Mouse (Mus musculus) right cerebral cortex, adult 18-20 months (tissue): ENCODE measurements around the gene Mier2.

ENCODE experiments used
- DNase-seq: peaks from one replicate; pipeline ENCODE4 v3.0.0; 2022; ENCODE audit warnings: mixed read lengths

Gene Mier2

DNA sequence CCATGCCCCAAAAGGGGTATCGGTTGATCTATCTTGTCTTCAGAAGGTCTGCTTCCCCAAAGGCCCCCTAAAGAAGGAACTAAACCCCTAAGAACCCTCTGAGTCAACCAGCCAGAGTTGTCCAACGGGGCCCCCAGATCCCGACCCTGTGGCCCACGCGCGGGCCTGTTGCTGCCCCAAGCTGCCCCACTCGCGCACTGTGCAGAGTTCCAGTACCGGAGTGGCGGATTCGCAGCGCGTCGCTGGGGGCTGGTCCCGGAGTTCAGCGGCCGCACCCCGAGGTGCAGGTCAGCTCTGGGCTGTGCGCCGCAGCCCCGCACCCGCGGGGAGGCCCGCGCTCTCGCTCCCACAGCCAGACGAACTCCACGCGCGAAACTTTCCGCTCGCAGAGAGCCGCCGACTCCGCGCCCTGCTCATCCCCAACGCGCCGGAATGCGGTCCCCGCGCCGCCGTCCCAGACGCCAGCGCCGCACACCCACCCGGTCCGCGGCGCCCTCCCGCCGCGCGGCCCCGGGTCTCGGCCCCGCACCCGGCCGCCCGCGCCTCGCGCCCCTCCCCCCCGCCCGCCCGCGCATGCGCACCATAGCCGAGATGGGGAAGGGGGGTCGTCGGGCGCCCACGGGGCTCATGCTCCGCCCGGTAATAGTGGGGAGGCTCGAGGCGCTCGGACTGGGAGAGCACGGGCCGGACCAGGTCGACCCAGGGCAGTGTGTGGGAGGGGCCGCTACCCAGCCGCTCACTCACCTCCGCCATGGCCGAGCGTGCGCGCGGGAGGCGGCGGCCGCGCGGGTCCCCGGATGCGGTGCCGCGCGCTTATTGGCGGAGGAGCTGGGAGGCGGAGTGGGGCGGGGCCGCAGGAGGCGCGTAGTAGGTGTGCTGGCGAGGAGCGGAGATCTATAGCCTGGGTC is at the start of gene Mier2:
Gene Mier2, minus strand, starts transcription at position 870 of the 908 bp plus-strand sequence.
- peak; percentile 86 for DNase-seq

DNA sequence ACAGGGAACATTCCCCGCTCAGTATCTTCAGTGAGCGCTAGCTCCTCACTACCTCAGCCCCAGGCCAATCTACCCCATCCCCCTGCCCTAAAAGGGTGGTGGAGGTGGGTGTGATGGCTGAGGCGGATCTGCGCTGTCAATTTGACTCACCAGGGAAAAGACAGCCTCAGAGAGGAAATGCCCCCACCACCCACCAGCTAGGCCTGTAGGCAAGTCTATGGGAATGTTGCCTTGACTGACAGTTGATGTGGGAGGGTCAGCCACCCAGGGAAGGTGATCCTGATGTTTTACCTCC is 42.9 kb upstream of the Mier2 start:
- DNase-seq: peak; percentile 52

DNA sequence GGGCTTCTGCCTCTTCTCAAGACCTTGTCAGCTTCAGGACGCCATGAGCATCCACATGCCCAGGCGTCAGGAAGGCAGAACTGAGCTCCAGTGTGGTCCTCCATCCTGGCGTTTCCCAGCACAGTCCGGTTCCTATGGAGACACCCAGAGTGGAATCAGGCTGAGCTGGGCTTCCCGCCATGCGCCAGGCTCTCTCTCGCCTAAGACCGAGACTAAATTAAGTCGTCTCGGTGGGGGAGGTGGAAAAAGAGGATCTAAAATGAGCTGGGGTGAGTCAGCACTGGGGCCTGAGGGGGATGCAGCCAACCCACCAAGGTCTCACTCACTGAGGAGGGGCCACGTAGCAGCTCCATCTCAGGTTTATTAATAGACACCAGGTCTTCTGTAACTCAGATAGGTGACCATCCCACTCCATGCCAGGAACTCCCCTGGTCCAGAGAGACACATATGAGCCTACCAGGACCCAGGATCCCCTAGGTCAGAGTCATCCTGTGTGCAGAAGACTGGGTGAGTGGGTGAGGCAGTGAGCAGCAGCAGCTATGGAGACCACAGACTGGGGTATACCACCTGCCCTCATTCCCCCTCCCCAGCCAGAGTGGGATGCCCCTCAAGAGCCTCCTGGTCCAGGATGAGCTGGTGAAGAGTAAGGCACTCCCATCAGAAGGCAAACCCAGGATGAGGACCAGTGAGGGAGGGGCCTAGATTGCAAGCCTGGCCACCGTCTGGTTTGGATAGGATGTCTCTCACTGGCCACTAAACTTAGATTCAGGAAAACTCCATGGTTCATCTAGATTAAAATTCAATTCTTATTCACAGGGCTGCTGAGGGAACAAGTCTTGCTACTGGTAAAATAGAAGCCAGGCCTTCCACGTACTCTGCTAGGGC is 42.3 kb upstream of the Mier2 start:
- DNase-seq: peak; percentile 85

DNA sequence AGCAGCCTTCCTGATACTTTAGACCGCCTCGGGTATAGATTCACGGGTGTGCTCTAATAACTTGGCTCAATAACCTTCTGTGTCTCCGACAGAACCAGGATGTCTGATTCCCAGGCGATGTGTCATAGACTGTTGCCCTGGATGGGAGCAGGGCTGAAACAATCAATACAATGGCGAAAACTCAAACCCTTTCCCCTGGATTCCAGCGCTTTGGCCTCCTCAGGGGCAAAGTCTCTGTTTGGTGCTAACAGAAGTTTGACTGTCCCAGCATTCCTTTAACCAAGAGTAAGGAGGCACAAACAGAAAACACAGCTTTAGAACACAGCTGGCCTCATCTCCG is 40.6 kb upstream of the Mier2 start:
- DNase-seq: no peak

DNA sequence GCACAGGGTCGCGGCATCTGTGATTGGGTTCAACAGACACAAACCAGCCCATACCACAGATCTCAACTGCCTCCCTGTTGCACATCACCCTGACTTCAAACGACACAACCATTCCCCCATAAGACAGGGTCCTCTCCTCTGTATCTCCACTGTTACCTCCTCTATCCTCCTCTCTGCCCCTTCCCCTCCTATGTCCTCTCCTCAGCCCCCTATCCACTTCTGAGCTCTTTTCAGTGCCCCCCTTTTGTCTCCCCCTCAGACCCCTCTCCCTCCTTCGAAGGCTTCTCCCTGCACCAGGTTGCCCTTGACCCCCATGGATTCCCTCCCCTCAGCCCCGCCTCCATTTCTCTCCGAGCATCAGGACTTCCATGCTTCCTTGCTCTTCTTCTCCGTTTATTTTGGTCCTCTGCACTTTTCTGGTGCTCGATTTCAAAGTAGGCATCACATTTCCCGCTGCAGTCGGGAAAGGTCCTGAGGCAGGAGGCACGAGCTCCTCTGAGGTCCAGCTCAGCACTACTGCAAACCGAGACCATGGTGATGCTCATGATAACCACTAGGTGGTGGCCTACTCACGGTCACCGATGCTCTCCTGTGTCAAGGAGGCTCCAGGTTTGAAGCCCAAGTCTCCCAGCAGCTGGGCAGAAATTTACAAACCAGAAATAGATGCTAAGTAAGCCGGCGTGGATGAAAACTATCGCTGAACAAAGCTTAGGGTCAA is 40.0 kb upstream of the Mier2 start:
- DNase-seq: peak; percentile 74

DNA sequence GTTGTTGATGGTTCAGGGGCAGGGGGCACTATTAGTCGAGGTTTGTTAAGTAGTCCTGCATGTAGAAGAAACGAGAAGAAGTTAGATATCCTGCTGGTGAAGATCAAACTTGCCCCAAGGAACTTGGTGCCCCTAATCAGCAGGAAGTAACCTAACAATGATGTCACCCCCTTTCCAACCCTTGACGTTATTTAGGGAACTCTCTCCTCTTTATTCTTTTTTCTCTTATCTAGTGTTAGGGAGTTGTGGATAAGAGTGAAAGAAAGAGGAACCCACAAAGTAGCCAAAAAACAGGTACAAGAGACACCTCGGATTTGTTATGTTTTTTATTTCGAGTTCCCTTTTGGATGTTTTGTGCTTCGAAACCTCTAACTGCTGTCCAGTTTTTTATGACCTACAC is 39.1 kb upstream of the Mier2 start:
- DNase-seq: no peak

DNA sequence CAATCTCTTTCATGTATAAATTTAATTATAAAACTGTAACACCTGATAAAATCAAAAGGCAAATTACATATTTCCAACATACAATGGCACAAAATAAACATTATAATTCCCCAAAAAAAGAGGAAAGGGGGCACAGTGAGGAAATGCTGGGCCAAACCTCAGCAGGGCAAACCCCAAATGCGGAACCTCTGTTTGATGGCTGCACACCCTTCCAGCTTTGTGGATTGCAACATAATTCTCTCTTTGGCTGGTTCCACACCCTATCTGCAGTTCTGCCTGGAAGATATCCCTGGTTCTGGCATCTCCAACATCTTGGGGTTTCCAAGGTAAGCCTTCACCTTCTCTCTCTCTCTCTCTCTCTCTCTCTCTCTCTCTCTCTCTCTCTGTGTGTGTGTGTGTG is 35.7 kb upstream of the Mier2 start:
- DNase-seq: no peak

DNA sequence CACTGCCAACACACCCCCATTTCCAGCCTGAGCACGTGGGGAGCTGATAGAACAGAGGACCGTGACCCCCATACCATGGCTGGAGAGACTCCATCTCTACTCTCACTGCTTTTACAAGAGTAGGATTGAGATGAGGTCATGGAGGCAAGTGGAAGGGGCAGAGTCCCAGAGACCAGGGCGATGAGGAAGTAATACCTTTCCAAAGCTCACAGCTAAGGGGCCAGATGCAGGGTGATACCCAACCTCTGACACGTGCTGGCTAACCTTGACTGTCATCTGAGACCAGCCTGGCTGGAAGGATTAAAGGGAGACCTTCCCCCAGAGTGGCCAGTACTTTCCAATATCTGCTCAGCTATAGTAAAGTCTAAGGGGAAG is 32.7 kb upstream of the Mier2 start:
- DNase-seq: no peak

DNA sequence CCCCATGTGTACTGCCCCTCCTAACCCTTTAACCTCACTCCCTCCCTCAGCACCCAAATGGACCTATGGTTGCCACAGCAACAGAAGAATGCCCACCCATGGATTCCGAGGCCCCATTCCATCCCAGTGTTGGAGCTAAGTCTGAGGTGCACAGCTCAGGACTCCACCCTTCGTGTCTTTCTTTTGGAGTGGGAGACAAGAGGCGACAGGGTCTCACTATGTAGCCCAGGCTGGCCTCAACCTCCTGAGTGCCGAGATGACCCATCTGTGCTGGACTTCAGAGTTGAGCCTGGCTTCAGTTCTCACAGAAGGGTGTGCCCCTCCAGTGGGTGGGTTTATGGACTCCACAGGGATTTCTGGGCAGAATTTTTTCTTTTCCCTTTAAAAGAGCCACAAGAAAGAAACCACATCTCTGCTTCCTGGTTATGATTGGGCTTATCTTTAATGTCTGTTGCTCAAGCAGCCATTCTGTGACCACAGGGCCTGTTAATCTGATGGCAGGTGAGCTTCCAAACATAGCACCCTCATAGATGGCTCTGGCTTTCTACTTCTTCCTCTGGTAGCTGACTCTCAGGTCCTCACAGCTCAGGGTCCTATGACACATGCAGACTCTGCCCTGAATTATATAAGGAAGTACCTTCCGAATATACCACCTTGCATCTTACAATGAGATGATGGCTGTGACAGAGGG is 32.2 kb upstream of the Mier2 start, which contains the start of gene Theg:
Gene Theg, minus strand, starts transcription at position 271 of the 691 bp plus-strand sequence.
- no peak for DNase-seq

DNA sequence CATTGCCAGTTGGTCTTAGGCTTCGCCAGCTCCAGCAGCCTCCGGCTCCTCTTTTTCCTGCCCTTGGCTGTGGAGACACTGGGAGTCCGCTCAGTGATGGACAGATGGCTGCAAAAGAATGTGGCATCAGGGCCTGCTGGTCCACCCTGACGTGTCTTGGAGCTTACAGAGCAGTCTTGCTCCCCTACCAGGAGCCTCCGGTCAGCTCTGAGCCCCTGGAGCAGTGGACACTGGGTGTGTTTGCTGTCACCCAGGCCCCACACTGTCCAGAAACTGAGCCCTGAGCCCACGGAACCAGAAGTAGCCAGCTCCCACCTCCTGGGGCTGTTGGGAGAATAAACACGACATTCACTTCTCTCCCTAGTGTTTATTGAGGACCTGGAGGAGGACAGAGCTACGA is 31.2 kb upstream of the Mier2 start:
- no peak for DNase-seq

DNA sequence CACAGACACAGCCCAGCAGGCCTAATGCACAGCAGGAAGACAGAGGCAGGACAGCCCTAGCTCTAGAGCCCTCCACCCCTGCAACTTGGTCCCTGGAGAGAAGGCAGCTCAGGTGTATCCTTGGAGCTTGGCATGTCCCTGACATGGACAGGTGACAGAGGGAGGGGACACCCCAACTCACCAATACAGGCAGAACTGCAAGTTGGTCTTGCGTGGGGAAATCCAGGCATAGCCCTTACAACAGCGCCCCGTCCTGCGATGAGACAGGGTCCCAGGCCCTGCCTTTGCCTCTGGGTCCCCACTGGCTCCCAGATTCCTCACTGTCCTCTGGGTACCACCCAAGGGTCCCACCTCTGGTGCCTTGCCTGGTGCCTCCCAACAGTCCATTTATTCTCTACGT is 30.7 kb upstream of the Mier2 start:
- no peak for DNase-seq

DNA sequence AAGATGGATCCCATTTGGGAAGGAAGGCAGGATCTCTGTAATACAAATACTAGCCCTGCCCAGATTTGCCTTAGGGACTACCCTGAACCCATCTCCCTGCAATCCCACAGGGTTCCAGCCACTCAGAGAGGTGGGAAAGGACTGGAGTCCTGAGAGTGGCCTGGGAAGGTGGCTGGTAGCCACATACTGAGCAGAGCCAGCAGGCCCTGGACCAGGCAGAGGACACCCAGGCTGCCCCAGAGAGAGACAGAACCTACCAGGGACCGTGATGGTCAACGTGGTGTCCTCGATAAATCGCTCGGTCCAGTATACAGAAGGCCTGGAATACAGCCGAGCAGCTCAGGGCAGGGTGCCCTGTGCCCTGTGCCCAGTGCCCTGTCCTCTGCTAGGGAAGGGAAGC is 30.1 kb upstream of the Mier2 start:
- DNase-seq: no peak

DNA sequence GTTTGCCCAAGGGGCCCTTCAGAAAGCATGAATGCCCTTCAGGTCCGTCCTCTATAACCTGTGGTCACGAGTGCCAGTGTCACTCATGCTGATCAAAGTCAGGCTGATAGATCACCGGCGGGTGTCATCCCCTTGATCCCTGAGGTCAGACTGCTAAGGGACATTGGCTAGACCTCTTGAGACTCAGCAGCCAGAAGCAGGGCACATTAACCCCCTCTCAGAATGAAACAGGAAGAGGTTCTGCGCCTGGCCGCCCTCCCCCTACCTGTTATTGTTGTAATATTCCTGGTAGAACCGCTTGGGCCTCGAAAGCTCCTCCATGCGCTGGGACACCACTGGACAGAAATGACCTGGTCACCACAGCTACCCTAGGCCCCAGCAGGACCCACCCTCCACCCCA is 29.4 kb upstream of the Mier2 start:
- DNase-seq: no peak

DNA sequence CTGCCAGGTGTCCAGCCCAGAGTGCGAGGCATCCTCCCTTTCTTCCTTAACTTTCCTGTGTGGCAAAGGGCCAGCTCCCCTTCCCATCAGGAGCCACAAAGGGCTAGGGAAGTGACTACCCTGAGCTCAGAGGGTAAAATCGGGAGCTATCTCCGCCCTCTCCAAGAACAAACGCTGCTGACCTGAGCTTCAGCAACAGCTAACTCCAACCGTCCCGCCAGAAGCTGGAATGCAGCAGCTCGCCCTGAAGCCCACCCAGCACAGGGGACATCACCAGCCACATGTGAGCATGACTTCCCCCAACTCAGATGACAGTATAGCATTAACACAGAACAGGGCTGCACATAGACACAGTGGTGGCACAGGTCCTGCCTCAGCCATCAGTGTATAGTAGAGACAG is 29.0 kb upstream of the Mier2 start:
- no peak for DNase-seq

DNA sequence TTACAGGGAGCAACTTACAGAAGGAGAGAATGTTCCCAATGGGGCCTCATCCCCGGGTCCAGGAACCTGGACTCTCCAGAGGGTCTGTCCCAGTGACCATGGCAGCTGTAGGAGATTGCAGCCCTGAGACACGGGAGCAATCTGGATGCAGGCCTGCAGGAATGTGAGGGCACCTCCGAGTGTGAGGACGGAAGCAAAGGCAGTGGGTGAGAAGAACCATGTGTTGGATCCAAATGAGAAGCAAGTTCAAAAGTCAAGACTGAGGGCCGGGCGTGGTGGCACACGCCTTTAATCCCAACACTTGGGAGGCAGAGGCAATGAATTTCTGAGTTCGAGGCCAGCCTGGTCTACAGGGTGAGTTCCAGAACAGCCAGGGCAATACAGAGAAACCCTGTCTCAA is 26.5 kb upstream of the Mier2 start:
- no peak for DNase-seq

DNA sequence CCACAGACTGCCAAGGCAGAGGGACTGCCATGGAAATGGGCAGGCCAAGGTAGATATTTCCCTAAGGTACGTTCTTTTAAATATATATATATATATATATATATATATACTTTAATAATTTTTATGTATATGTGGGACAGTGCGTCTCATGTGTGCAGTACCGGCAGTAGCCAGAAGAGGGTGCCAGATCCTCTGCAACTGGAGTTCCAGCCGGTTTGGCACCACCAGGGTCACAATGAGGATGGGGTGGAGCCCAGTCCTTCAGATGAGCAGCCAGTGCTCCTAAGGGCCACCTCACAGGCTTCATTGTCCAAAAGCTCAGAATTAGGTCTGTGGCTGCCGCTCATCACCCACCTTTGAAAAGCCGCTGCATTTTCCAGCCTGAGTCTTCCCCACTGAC is 25.8 kb upstream of the Mier2 start:
- DNase-seq: no peak

DNA sequence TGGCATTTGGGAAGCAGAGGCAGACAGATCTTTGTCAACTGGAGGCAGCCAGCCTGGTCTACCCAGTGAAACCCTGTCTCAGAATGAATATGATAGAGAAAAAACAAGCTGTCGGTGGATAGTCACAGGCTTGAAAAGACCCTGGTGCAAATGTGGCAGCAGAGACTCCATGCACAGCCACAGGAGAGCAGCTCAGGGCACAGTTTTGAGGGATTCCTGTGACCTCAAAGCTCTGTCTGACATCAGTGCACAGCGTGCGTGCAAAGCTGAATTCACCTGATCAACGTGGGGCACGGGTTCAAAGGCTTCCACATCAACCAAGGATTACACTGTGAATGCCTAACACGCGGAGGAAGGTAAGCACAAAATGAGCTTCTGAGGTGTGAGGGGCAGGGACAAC is 25.4 kb upstream of the Mier2 start:
- DNase-seq: no peak

DNA sequence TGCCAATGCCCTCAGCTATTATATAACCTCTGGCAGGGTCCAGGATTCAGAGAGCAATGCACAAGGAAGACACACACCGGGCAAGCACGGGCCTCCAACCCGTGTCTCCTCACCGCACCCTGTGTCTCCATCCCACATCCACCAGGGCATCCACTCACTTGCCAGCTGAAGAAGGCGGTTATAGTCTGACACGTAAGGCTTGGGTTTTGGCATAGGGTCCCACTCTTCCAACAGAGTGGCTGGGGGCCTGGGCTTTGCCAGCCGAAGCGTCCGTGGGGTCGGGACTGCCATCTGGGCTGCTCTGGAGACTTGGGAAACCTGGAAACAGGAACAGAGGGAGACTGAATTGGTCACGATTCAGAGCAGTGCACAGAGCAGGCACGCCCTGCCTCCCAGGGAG is 24.8 kb upstream of the Mier2 start:
- DNase-seq: no peak

DNA sequence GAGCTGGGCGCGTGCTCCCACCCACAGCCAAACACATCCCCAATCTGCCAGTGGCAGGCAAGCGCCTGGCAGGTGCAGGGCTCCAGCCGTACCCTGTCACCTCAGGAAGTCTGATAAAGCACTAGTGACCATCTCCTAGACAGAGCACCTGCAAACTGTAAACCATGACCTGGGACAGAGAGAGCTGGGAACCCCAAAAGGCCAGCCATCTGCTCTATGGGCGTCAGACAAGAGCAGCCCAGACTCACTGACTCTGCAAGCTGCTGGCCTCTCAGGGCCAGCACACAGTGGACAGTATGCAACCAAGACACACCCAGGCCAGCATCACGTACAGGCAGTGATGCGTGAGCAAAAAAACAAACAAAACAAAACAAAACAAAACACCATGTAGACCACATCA is 23.9 kb upstream of the Mier2 start:
- no peak for DNase-seq

DNA sequence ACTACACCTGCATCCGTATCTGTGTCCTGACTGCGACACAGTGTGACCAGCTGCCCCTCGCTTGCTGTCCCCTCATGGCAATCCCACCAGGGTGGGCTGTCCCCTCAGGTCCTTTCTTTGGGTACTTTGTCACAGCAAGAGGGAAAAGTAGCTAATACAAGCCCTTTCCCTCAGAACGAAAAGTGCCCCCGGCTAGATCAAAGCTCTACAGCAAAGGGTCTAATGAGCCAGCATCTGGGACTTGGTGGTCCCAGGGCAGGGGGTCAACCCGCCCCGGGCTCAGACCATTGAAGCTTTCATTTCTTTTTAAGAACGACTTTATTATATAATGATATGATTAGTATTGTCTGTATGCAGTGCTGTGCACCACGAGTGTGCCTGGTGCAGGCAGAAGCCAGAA is 23.3 kb upstream of the Mier2 start:
- DNase-seq: no peak

DNA sequence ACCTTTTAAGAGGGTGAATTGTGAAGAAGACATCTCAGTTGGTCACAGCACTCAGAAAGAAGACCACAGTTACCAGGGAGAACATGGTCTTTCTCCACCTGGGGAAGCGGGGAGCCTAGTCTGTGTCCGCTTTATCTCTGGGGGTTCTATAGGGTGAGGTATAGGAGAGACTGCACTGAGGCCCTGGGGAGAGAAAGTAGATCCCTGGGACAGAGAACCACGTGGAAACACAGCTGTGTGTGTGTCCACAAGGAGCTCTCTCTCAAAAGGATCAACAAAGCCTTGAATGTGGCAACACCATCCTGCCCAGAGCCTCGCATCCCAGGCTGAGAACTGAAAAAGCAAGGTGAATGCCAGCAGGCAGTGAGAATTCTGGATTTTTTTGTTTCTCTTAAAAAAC is 22.4 kb upstream of the Mier2 start:
- DNase-seq: no peak

DNA sequence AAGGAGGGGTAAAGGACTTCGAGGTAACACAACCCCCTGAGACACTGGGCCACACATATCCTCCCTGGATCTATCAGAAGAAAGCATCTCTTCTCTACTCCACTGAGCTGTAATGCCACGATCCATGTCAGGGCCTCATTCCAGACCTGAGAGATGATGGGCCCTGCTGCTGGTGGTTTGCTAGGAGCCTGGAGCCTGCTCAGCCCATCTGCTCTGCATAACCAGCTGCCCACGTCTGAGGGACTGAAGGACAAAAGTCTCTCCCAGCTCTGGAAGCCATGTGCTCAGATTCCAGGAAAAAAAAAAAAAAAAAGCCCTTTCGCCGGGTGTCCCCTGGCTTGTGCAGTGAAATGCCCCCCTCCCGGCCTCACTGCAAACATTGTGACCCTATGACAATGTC is 20.8 kb upstream of the Mier2 start:
- peak; percentile 45 for DNase-seq

DNA sequence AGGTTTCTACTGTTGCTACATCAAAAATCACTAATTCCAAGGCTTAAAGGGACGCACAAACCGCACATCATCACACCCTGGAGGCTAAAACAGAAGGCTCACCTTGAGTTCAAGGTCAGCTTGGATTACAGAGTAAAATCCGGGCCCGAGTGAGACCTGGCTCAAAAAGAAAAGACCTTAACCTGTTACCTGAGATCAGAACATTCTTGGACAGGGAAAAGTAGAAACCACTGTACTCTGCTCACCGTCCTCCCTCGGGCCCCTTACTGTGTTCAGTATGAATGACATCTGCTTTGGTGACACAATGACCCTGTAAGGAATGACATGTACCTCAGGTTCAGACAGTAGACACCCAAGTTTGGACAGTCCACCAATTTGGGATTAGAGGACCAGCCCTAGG is 19.8 kb upstream of the Mier2 start:
- no peak for DNase-seq
